Mouse (Mus musculus) heart, embryonic 12.5 days (tissue): Measurements from ENCODE around the gene Uqcrc2. TPM values are rescaled to one million over a fixed set of nuclear protein-coding genes. Genes with fewer than 3 reads are reported as not detected.

Experiments used
- ATAC-seq: fragments of 200-750 bp; cut with Nextera tagmentation; 2 replicates; pipeline ENCODE4 v1.8.0; 2017; ENCODE audit warnings: moderate TSS enrichment, moderate library complexity; ENCODE audit not compliant: insufficient number of reproducible peaks, low FRiP score
- H3K27ac ChIP-seq: fragments of 300-500 bp; sonication (generic); 2 replicates; pipeline ENCODE4 v1.5.1; 2016; ENCODE audit warnings: mild to moderate bottlenecking, moderate library complexity; ENCODE audit not compliant: poor library complexity, severe bottlenecking
- H3K27me3 ChIP-seq: fragments of 300-500 bp; sonication (generic); replicated peaks from 2 replicates; pipeline ENCODE4 v1.6.1; 2016; ENCODE audit warnings: mild to moderate bottlenecking, moderate library complexity
- H3K36me3 ChIP-seq: fragments of 300-500 bp; sonication (generic); 2 replicates; pipeline ENCODE4 v1.6.1; 2016; ENCODE audit warnings: mild to moderate bottlenecking, moderate library complexity
- H3K4me1 ChIP-seq: fragments of 300-500 bp; sonication (generic); replicated peaks from 2 replicates; pipeline ENCODE4 v1.6.1; 2016; ENCODE audit warnings: mild to moderate bottlenecking
- H3K4me2 ChIP-seq: fragments of 300-500 bp; sonication (generic); 2 replicates; pipeline ENCODE4 v1.6.1; 2016; ENCODE audit warnings: mild to moderate bottlenecking, moderate library complexity
- H3K4me3 ChIP-seq: fragments of 300-500 bp; sonication (generic); 2 replicates; pipeline ENCODE4 v1.5.1; 2016; ENCODE audit warnings: mild to moderate bottlenecking
- H3K9ac ChIP-seq: fragments of 300-500 bp; sonication (generic); 2 replicates; pipeline ENCODE4 v1.6.1; 2016; ENCODE audit warnings: mild to moderate bottlenecking, moderate library complexity
- H3K9me3 ChIP-seq: fragments of 300-500 bp; sonication (generic); replicated peaks from 2 replicates; pipeline ENCODE4 v1.6.1; 2016; ENCODE audit warnings: mild to moderate bottlenecking, moderate library complexity
- WGBS: fragments of 180-500 bp; shearing (Covaris S2); methylation state at CpG from one replicate; pipeline ENCODE4 v1.1.7; 2016; 5-methylcytosine and 5-hydroxymethylcytosine counted together
- polyA plus RNA-seq: library from polyadenylated mRNA; unstranded; fragments of >200 nt; fragmentation: Nextera tagmentation; extraction: Ambion mirVana; gene quantifications from 2 replicates; pipeline ENCODE4 v1.2.1, GENCODE M21; 2016

Uqcrc2 gene
- polyA plus RNA-seq, 1 experiment from 2014 or later = 409 TPM

GRCm38 (mm10) chr7:120690634-120691033 lies 55.7 kb downstream of the Uqcrc2 start:
- peaks cover 15% of the 10 kb centered on the region for H3K36me3 ChIP-seq

GRCm38 (mm10) chr7:120693831-120694375 lies 58.9 kb downstream of the Uqcrc2 start:
- no peak overlapping the region for H3K27ac ChIP-seq
- peaks cover 13% of the 10 kb centered on the region for H3K4me1 ChIP-seq
- H3K36me3 ChIP-seq = peaks cover 21% of the 10 kb centered on the region
- WGBS = 93% methylated on average over 5 of the region's 5 CpGs
- H3K9ac ChIP-seq = no peak overlapping the region
- H3K4me3 ChIP-seq = no peak overlapping the region
- no peak for ATAC-seq
- H3K27me3 ChIP-seq = no peaks in the 10 kb centered on the region
- no peak overlapping the region for H3K4me2 ChIP-seq
- no peaks in the 10 kb centered on the region for H3K9me3 ChIP-seq

More at GRCm38 (mm10) chr7:120690634-120691033, 55.7 kb downstream of the Uqcrc2 start:
- no peak for ATAC-seq
- WGBS = 73% methylated on average over 4 of the region's 4 CpGs
- Histone ChIP-seq H3K4me3 (no peak overlapping the region), H3K4me1 (peaks cover 32% of the 10 kb centered on the region), H3K9ac (no peak overlapping the region), H3K27me3 (no peaks in the 10 kb centered on the region), H3K4me2 (no peak overlapping the region), H3K9me3 (no peaks in the 10 kb centered on the region), H3K27ac (no peak overlapping the region)

- Histone ChIP-seq H3K36me3 (peaks cover 21% of the 10 kb centered on the region), H3K27ac (no peak overlapping the region), H3K4me2 (no peak overlapping the region), H3K9ac (no peak overlapping the region), H3K4me1 (peaks cover 15% of the 10 kb centered on the region), H3K4me3 (no peak overlapping the region), H3K9me3 (no peaks in the 10 kb centered on the region), H3K27me3 (no peaks in the 10 kb centered on the region)
- no peak for ATAC-seq
- WGBS = 41% methylated on average over 6 of the region's 6 CpGs
Observed at GRCm38 (mm10) chr7:120695196-120695595, 60.2 kb downstream of the Uqcrc2 start.

DNA sequence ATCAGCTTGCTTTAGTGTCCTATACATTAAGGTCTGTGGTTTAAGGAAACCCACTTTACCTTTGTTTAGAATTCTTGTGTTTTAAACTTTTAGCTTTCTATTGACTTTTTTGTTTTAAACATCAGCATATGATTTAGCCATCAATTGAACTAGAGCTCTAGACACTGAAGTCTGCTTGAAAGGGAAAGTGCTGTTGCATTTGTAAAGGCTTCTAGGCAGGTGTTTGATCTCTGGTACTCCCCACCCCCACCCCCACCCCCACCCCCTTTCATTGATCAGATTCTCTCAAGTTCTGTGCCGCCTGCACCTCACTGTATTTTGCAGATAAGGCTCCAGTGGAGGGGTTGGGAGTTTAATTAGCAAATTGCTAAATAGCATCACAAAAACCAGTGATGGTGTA lies 60.7 kb downstream of the Uqcrc2 start:
- Histone ChIP-seq H3K4me3 (no peak overlapping the region), H3K4me2 (no peak overlapping the region), H3K9me3 (no peaks in the 10 kb centered on the region), H3K27ac (no peak overlapping the region), H3K27me3 (no peaks in the 10 kb centered on the region), H3K36me3 (peaks cover 20% of the 10 kb centered on the region), H3K4me1 (peaks cover 15% of the 10 kb centered on the region), H3K9ac (no peak overlapping the region)
- 60% methylated on average over 1 of the region's 1 CpGs for WGBS
- ATAC-seq = no peak

- H3K9me3 ChIP-seq = no peaks in the 10 kb centered on the region
- no peak for ATAC-seq
- H3K36me3 ChIP-seq = peaks cover 17% of the 10 kb centered on the region
- WGBS = 89% methylated on average over 2 of the region's 2 CpGs
- no peak overlapping the region for H3K4me2 ChIP-seq
- H3K9ac ChIP-seq = no peak overlapping the region
- no peak overlapping the region for H3K4me3 ChIP-seq
- H3K4me1 ChIP-seq = peaks cover 15% of the 10 kb centered on the region
- no peaks in the 10 kb centered on the region for H3K27me3 ChIP-seq
- no peak overlapping the region for H3K27ac ChIP-seq
Observed at GRCm38 (mm10) chr7:120696331-120696730, 61.4 kb downstream of the Uqcrc2 start.

DNA sequence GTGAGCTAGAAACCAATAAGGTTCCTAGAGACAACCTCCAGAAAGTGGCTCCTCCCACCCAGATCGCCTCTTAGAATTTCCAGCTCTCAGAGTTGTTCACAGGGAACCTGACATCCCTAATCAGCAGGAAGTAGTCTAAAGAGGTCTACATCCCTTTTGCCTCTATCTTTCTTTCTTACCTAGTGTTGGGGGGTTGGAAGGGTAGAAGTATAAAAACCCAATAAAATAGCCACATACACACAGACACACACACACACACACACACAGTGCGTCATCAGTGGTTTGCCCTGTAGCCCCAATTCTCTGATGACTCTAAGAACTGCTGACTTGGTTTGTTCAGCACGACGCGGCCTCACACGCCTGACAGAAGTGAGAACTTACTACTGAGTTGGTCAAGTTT lies 64.6 kb downstream of the Uqcrc2 start:
- H3K4me1 ChIP-seq = peaks cover 26% of the 10 kb centered on the region
- 83% methylated on average over 6 of the region's 6 CpGs for WGBS
- no peak for ATAC-seq
- H3K36me3 ChIP-seq = peaks cover 6% of the 10 kb centered on the region
- no peak overlapping the region for H3K4me2 ChIP-seq
- no peak overlapping the region for H3K4me3 ChIP-seq
- H3K9me3 ChIP-seq = no peaks in the 10 kb centered on the region
- H3K27ac ChIP-seq = no peak overlapping the region
- H3K27me3 ChIP-seq = no peaks in the 10 kb centered on the region
- H3K9ac ChIP-seq = no peak overlapping the region

GRCm38 (mm10) chr7:120703888-120704287 lies 68.9 kb downstream of the Uqcrc2 start:
- Histone ChIP-seq H3K27ac (no peak overlapping the region), H3K9me3 (no peaks in the 10 kb centered on the region), H3K4me3 (no peak overlapping the region), H3K36me3 (no peaks in the 10 kb centered on the region), H3K9ac (no peak overlapping the region), H3K4me1 (peaks cover 25% of the 10 kb centered on the region), H3K4me2 (no peak overlapping the region), H3K27me3 (no peaks in the 10 kb centered on the region)
- 49% methylated on average over 3 of the region's 3 CpGs for WGBS
- ATAC-seq = no peak

Other genes starting within 250 kb of the Uqcrc2 start
- not detected in 2 replicates for gene Abca16, start 225.5 kb upstream of the Uqcrc2 start, polyA plus RNA-seq
- 0.27 and 0.39 TPM in 2 replicates for gene Pdzd9, start 35.2 kb downstream of the Uqcrc2 start, polyA plus RNA-seq
- gene Mosmo, start 42.4 kb downstream of the Uqcrc2 start, polyA plus RNA-seq = 15.4 and 16.1 TPM in 2 replicates
- 0.98 and 1.3 TPM in 2 replicates for gene Vwa3a, start 104.1 kb downstream of the Uqcrc2 start, polyA plus RNA-seq
- not detected in 2 replicates for gene Gm5737, start 177.2 kb downstream of the Uqcrc2 start, polyA plus RNA-seq
- 14.9 and 17.1 TPM in 2 replicates for gene Eef2k, start 207.7 kb downstream of the Uqcrc2 start, polyA plus RNA-seq